Mouse (Mus musculus) limb, embryonic 13.5 days (tissue): ENCODE results near the gene Mphosph9. TPM values are rescaled to one million over a fixed set of nuclear protein-coding genes. Genes with fewer than 3 reads are reported as not detected.

Source experiments
- ATAC-seq: fragments of 200-750 bp; cut with Nextera tagmentation; 2 replicates; pipeline ENCODE4 v1.8.0; 2017; ENCODE audit warnings: low read depth, moderate number of reproducible peaks, moderate TSS enrichment; ENCODE audit not compliant: low FRiP score
- H3K27ac ChIP-seq: fragments of 300-500 bp; sonication (generic); 2 replicates; pipeline ENCODE4 v1.5.1; 2015; ENCODE audit warnings: inconsistent platforms, mild to moderate bottlenecking, moderate library complexity
- H3K27me3 ChIP-seq: fragments of 300-500 bp; sonication (generic); 2 replicates; pipeline ENCODE4 v1.6.1; 2015; ENCODE audit warnings: mild to moderate bottlenecking, inconsistent platforms
- H3K36me3 ChIP-seq: fragments of 300-500 bp; sonication (generic); 2 replicates; pipeline ENCODE4 v1.6.1; 2015; ENCODE audit warnings: inconsistent platforms, mild to moderate bottlenecking, moderate library complexity
- H3K4me1 ChIP-seq: fragments of 300-500 bp; sonication (generic); 2 replicates; pipeline ENCODE4 v1.6.1; 2015; ENCODE audit warnings: inconsistent platforms
- H3K4me2 ChIP-seq: fragments of 300-500 bp; sonication (generic); replicated peaks from 2 replicates; pipeline ENCODE4 v1.6.1; 2015; ENCODE audit warnings: inconsistent platforms, mild to moderate bottlenecking, moderate library complexity
- H3K4me3 ChIP-seq: fragments of 300-500 bp; sonication (generic); 2 replicates; pipeline ENCODE4 v1.5.1; 2015; ENCODE audit warnings: moderate library complexity, mild to moderate bottlenecking, inconsistent platforms
- H3K9ac ChIP-seq: fragments of 300-500 bp; sonication (generic); 2 replicates; pipeline ENCODE4 v1.6.1; 2015; ENCODE audit warnings: mild to moderate bottlenecking, inconsistent platforms
- H3K9me3 ChIP-seq: fragments of 300-500 bp; sonication (generic); 2 replicates; pipeline ENCODE4 v1.6.1; 2016; ENCODE audit warnings: inconsistent platforms
- WGBS: fragments of 180-500 bp; shearing (Covaris S2); methylation state at CpG from one replicate; pipeline ENCODE4 v1.1.7; 2015; 5-methylcytosine and 5-hydroxymethylcytosine counted together
- polyA plus RNA-seq: library from polyadenylated mRNA; unstranded; fragments of >200 nt; fragmentation: Nextera tagmentation; extraction: Ambion mirVana; gene quantifications from 2 replicates; pipeline ENCODE4 v1.2.1, GENCODE M21; 2015

Mphosph9 gene
- polyA plus RNA-seq, 1 experiment from 2014 or later, result 13.2 TPM

- H3K9me3 ChIP-seq, result no peaks in the 10 kb centered on the region
- H3K36me3 ChIP-seq, result peaks cover 78% of the 10 kb centered on the region
- H3K4me1 ChIP-seq, result no peaks in the 10 kb centered on the region
- WGBS, result 70% methylated on average over 2 of the region's 2 CpGs
- H3K4me2 ChIP-seq, result no peak overlapping the region
- no peak overlapping the region for H3K4me3 ChIP-seq
- ATAC-seq, result no peak
- no peak overlapping the region for H3K27ac ChIP-seq
- H3K9ac ChIP-seq, result no peak overlapping the region
- H3K27me3 ChIP-seq, result no peaks in the 10 kb centered on the region
Measured at GRCm38 (mm10) chr5:124259133-124259532, 68.6 kb downstream of the Mphosph9 start.

- ATAC-seq, result no peak
- Histone ChIP-seq H3K4me2 (no peak overlapping the region), H3K27ac (no peak overlapping the region), H3K4me3 (no peak overlapping the region), H3K9me3 (no peaks in the 10 kb centered on the region), H3K36me3 (peaks cover 78% of the 10 kb centered on the region), H3K9ac (no peak overlapping the region), H3K4me1 (no peaks in the 10 kb centered on the region), H3K27me3 (no peaks in the 10 kb centered on the region)
- 97% methylated on average over 1 of the region's 1 CpGs for WGBS
Measured at GRCm38 (mm10) chr5:124258026-124258425, 69.7 kb downstream of the Mphosph9 start.

- WGBS, result 91% methylated on average over 7 of the region's 7 CpGs
- H3K4me2 ChIP-seq, result no peak overlapping the region
- peaks cover 63% of the 10 kb centered on the region for H3K36me3 ChIP-seq
- no peak overlapping the region for H3K9ac ChIP-seq
- no peaks in the 10 kb centered on the region for H3K9me3 ChIP-seq
- no peak for ATAC-seq
- H3K27ac ChIP-seq, result no peak overlapping the region
- peaks cover 7% of the 10 kb centered on the region for H3K4me1 ChIP-seq
- H3K4me3 ChIP-seq, result no peak overlapping the region
- no peaks in the 10 kb centered on the region for H3K27me3 ChIP-seq
Measured at GRCm38 (mm10) chr5:124255141-124255540, 72.6 kb downstream of the Mphosph9 start.

DNA sequence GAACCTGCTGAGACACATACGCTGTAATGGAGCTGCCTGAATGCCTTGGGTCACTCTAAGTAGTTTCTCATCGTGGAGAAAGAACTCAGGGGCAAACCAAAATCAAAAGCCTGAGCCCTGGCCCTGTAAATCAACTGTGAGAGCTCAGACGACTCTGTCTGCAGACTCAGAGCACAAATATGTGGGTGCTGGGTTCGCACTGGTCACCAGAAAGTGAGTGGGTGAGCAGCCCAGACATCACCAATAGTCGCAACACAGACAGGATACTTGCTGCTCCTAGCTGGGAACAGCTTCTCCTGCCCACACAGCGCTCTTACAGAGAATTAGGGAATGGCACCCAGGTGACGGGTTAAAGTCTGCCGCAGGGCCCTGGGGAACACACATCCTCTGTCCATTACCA is 74.2 kb downstream of the Mphosph9 start:
- no peak overlapping the region for H3K27ac ChIP-seq
- H3K9me3 ChIP-seq, result no peaks in the 10 kb centered on the region
- H3K4me2 ChIP-seq, result no peak overlapping the region
- no peaks in the 10 kb centered on the region for H3K27me3 ChIP-seq
- no peak for ATAC-seq
- H3K9ac ChIP-seq, result no peak overlapping the region
- no peak overlapping the region for H3K4me3 ChIP-seq
- 86% methylated on average over 8 of the region's 8 CpGs for WGBS
- H3K4me1 ChIP-seq, result peaks cover 14% of the 10 kb centered on the region
- H3K36me3 ChIP-seq, result peaks cover 47% of the 10 kb centered on the region

DNA sequence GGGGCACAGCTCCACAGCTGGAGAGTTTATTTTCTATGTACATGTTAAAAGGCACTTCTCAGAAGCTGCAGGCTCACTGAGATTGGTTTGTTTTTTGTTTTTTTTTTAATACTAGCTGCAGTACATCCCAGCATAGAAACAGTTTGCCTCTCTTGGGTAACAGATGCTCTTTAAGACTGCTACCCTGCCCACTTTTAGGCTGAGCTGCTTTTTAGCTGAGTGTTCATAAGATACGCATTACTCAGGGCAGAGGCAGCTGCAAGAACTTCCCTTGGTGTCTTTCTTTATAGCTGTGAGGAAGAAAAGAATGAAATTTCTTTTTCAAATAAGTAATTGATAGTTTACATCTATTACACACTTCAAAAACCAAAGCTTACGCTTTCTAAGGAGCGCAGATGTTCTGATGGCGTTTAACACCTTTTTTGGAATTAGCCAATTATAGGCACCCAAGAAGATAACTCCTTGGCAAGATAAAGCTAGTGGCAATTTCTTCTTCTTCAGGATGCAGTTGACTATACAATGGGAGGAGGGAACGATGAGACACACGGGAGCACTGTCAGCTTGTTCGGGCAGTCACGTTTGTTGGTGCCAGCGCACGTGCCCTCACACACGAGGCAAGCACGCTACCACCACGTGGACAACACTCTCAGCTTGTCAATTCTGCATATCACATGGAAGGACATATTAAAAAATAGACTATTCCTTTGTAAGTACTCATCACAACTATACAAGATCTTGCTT is 75.0 kb downstream of the Mphosph9 start:
- Histone ChIP-seq H3K9me3 (no peaks in the 10 kb centered on the region), H3K4me3 (no peak overlapping the region), H3K36me3 (peaks cover 39% of the 10 kb centered on the region), H3K27ac (no peak overlapping the region), H3K4me1 (peaks cover 22% of the 10 kb centered on the region), H3K9ac (no peak overlapping the region), H3K4me2 (no peak overlapping the region), H3K27me3 (no peaks in the 10 kb centered on the region)
- ATAC-seq, result no peak
- WGBS, result 93% methylated on average over 13 of the region's 13 CpGs

DNA sequence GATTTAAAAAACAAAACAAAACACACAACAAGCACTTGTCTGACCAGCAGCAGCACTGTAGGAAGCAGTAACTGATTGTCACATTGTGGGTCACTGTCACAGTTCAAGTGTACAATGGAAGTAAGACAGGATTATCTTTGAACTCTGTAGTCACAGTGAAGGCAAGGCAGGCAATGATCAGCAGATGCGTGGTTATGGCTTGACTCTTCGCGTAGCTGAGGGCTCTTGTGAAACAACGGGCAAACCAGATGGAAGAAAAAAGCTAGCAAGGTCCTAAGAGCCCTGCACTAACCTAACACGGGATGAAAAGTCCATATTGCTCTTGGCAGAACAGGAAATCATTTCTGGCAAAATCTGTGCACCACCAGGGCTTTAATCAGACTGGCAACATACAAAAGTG is 76.7 kb downstream of the Mphosph9 start:
- Histone ChIP-seq H3K27me3 (no peaks in the 10 kb centered on the region), H3K4me2 (no peak overlapping the region), H3K4me1 (peaks cover 23% of the 10 kb centered on the region), H3K4me3 (no peak overlapping the region), H3K27ac (no peak overlapping the region), H3K9me3 (no peaks in the 10 kb centered on the region), H3K9ac (no peak overlapping the region), H3K36me3 (peaks cover 23% of the 10 kb centered on the region)
- ATAC-seq, result no peak
- 76% methylated on average over 5 of the region's 5 CpGs for WGBS

GRCm38 (mm10) chr5:124249614-124250591 is 77.9 kb downstream of the Mphosph9 start, which contains the start of gene Pitpnm2:
Pitpnm2 (minus strand) TSS chr5:124249760.
- WGBS, result 1% methylated on average over 46 of the region's 90 CpGs
- Histone ChIP-seq H3K36me3 (peaks cover 31% of the 10 kb centered on the region), H3K4me1 (peaks cover 23% of the 10 kb centered on the region), H3K9me3 (no peaks in the 10 kb centered on the region), H3K9ac (peak within 1 kb of the TSS; percentile 86), H3K4me3 (peak within 1 kb of the TSS; percentile 73), H3K27ac (peak within 1 kb of the TSS; percentile 69; the same call in 1 of the 2 replicates), H3K4me2 (peak within 1 kb of the TSS; percentile 81), H3K27me3 (no peaks in the 10 kb centered on the region)
- ATAC-seq, result peak; percentile 80

GRCm38 (mm10) chr5:124248845-124249613 is 78.7 kb downstream of the Mphosph9 start:
- H3K9me3 ChIP-seq, result no peaks in the 10 kb centered on the region
- peak; percentile 54; the same call in 1 of the 2 replicates for ATAC-seq
- H3K27ac ChIP-seq, result peak overlapping the region; percentile 69; the same call in 1 of the 2 replicates

DNA sequence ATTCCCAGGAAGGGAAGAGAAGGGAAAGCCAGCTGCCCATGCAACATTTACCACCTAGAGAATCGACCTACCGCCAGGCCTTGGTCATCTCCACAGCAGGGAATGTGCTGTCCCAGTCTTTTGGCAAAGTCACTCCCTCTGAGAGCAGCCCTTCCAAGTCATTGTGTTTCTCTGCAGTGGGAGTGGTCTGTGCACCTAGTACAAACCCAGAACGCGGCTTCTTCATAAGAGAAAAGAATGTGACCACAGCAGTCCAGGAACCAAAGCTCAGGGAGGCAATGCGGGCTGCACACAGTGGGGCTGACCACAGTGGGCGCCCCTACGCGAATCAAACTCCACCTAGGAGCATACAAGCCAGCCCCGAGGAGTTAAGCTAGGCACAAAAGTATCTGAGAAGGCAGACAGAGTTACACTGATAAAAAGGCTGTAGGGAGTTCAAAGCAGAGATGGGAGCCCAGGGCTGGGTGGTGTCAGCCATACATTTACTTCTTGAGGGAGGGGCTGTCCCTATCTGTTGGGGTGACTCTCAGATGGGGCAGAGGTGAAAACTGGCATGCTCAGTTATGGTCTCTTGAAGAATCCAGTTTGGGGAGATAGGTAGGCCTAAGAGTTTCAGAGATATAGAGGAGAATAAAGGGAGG is 79.7 kb downstream of the Mphosph9 start:
- Histone ChIP-seq H3K9ac (0 out of 2 replicates have a peak overlapping the region, but pooled peaks have one; percentile 86), H3K36me3 (peaks cover 33% of the 10 kb centered on the region), H3K9me3 (no peaks in the 10 kb centered on the region), H3K27ac (0 out of 2 replicates have a peak overlapping the region, but pooled peaks have one; percentile 2), H3K4me3 (peak overlapping the region; percentile 73), H3K4me1 (peaks cover 23% of the 10 kb centered on the region), H3K4me2 (peak overlapping the region; percentile 81), H3K27me3 (no peaks in the 10 kb centered on the region)
- WGBS, result 49% methylated on average over 9 of the region's 9 CpGs
- ATAC-seq, result no peak

More at GRCm38 (mm10) chr5:124248845-124249613, 78.7 kb downstream of the Mphosph9 start:
- peak overlapping the region; percentile 81 for H3K4me2 ChIP-seq
- peak overlapping the region; percentile 86 for H3K9ac ChIP-seq
- H3K27me3 ChIP-seq, result no peaks in the 10 kb centered on the region
- H3K4me3 ChIP-seq, result peak overlapping the region; percentile 73
- H3K4me1 ChIP-seq, result peaks cover 23% of the 10 kb centered on the region
- peaks cover 36% of the 10 kb centered on the region for H3K36me3 ChIP-seq
- WGBS, result 2% methylated on average over 70 of the region's 77 CpGs

DNA sequence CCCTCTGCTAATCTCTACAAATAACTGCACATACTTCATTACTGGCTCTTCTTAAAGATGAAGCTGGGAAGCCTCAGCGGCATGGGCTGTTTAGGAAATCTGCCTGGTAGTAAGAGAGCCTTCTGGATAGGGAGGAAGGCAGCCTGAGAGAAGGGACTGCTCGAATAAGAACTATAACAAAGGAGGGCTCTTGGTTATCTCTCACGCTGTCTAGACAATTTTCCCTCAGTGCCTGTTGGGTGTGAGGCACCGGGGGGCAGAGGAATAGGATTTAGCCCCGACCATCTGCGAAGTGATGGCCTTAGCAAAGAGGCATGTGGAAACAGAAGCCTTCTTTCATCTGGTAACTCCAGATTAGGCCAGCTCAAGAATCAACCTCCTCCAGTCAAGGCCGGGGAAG is 80.5 kb downstream of the Mphosph9 start:
- Histone ChIP-seq H3K27me3 (no peaks in the 10 kb centered on the region), H3K27ac (no peak overlapping the region), H3K9ac (no peak overlapping the region), H3K4me3 (no peak overlapping the region), H3K4me1 (peaks cover 30% of the 10 kb centered on the region), H3K36me3 (peaks cover 26% of the 10 kb centered on the region), H3K4me2 (no peak overlapping the region), H3K9me3 (no peaks in the 10 kb centered on the region)
- no peak for ATAC-seq
- WGBS, result 61% methylated on average over 7 of the region's 7 CpGs

DNA sequence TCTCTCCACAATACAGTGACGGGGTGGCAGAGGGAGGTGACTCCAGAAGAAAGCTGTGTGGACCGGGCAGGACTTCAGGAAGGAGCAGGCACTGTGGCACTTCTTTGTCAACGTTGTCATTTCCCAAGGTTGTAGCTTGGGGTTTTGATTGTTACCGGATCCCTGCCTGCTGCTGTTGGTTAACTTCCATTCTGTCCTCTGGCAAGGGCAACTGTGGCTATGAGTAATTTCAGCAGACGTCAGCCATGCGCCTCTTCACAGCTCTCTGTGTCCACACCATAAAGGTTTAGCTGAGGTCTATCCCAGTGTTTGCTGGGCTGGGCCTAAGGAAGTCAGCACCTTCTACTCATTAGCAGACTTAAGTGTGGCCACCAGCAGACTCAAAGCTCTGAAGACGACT is 82.9 kb downstream of the Mphosph9 start:
- Histone ChIP-seq H3K9me3 (no peaks in the 10 kb centered on the region), H3K27ac (no peak overlapping the region), H3K9ac (no peak overlapping the region), H3K4me3 (no peak overlapping the region), H3K27me3 (no peaks in the 10 kb centered on the region), H3K4me2 (no peak overlapping the region), H3K36me3 (peaks cover 23% of the 10 kb centered on the region), H3K4me1 (peaks cover 42% of the 10 kb centered on the region)
- ATAC-seq, result no peak
- WGBS, result 92% methylated on average over 7 of the region's 7 CpGs
